Mouse (Mus musculus) lung, postnatal 10 days (tissue): ENCODE data around the gene Pxdc1.
A peak's percentile ranks its signal among the peaks of the same experiment; 100 is the strongest.

Experiments used
- DNase-seq: peaks from one replicate; pipeline ENCODE4 v3.0.0; 2021

The Pxdc1 gene

GRCm38 (mm10) chr13:34653391-34653790 lies at the start of gene Pxdc1:
Gene Pxdc1 (minus strand): TSS chr13:34653486.
- DNase-seq, result peak; percentile 75

- DNase-seq, result no peak
Measured at GRCm38 (mm10) chr13:34700630-34701029, 47.3 kb upstream of the Pxdc1 start.

GRCm38 (mm10) chr13:34700091-34700490 lies 46.8 kb upstream of the Pxdc1 start:
- no peak for DNase-seq

GRCm38 (mm10) chr13:34696734-34697332 lies 43.5 kb upstream of the Pxdc1 start:
- no peak for DNase-seq

GRCm38 (mm10) chr13:34693111-34693510 lies 39.8 kb upstream of the Pxdc1 start:
- no peak for DNase-seq

GRCm38 (mm10) chr13:34691049-34691448 lies 37.8 kb upstream of the Pxdc1 start:
- DNase-seq, result no peak

- no peak for DNase-seq
Measured at GRCm38 (mm10) chr13:34685008-34685765, 31.9 kb upstream of the Pxdc1 start.

- DNase-seq, result no peak
Measured at GRCm38 (mm10) chr13:34683762-34684488, 30.6 kb upstream of the Pxdc1 start.

GRCm38 (mm10) chr13:34683270-34683669 lies 30.0 kb upstream of the Pxdc1 start:
- no peak for DNase-seq

- DNase-seq, result no peak
Measured at GRCm38 (mm10) chr13:34676507-34676906, 23.2 kb upstream of the Pxdc1 start.

GRCm38 (mm10) chr13:34675847-34676383 lies 22.6 kb upstream of the Pxdc1 start:
- DNase-seq, result no peak

GRCm38 (mm10) chr13:34673354-34673753 lies 20.1 kb upstream of the Pxdc1 start:
- peak; percentile 32 for DNase-seq

GRCm38 (mm10) chr13:34669919-34670865 lies 16.9 kb upstream of the Pxdc1 start:
- no peak for DNase-seq

- DNase-seq, result no peak
Measured at GRCm38 (mm10) chr13:34667197-34667596, 13.9 kb upstream of the Pxdc1 start.

GRCm38 (mm10) chr13:34665074-34665473 lies 11.8 kb upstream of the Pxdc1 start:
- DNase-seq, result no peak

GRCm38 (mm10) chr13:34663762-34664161 lies 10.5 kb upstream of the Pxdc1 start:
- DNase-seq, result no peak

GRCm38 (mm10) chr13:34659507-34659906 lies 6.2 kb upstream of the Pxdc1 start:
- DNase-seq, result no peak

- DNase-seq, result no peak
Measured at GRCm38 (mm10) chr13:34656351-34656750, 3.1 kb upstream of the Pxdc1 start.

- peak; percentile 90 for DNase-seq
Measured at GRCm38 (mm10) chr13:34652353-34653241, 689 bp downstream of the Pxdc1 start.

- DNase-seq, result no peak
Measured at GRCm38 (mm10) chr13:34652016-34652352, 1.3 kb downstream of the Pxdc1 start.

- peak; percentile 70 for DNase-seq
Measured at GRCm38 (mm10) chr13:34651474-34651991, 1.8 kb downstream of the Pxdc1 start.
